Mouse (Mus musculus) bone marrow, adult 2 months (tissue): ENCODE data around the gene Abt1.

Experiments
- CTCF ChIP-seq: fragments of 200-500 bp; IDR thresholded peaks from 2 replicates; pipeline ENCODE4 v1.5.1; 2011; ENCODE audit warnings: low read length, control low read depth; ENCODE audit not compliant: control insufficient read depth, insufficient read depth
- POLR2A ChIP-seq: fragments of 200-500 bp; IDR thresholded peaks from 2 replicates; pipeline ENCODE4 v1.6.1; 2011; ENCODE audit warnings: low read depth, mild to moderate bottlenecking, control low read depth, low read length, borderline replicate concordance; ENCODE audit not compliant: control insufficient read depth

- TF ChIP-seq POLR2A, result no peak
- TF ChIP-seq CTCF, result no peak
Observed at GRCm38 (mm10) chr13:23448758-23449157, 25.1 kb upstream of the Abt1 start.
